Mouse (Mus musculus): Measurements from ENCODE around the gene Spp2. TPM values are rescaled to one million over a fixed set of nuclear protein-coding genes. Genes with fewer than 3 reads are reported as not detected.

Spp2 gene
- polyA plus RNA-seq, 1 experiment from 2014 or later = 0.53 TPM

- Histone ChIP-seq H3K4me3 (replicated peaks; ENCODE audit: low read length) (no peak overlapping the region), H3K36me3 (ENCODE audit: control insufficient read depth, insufficient read depth) (no peaks in the 10 kb centered on the region), H3K4me1 (replicated peaks; ENCODE audit: control insufficient read depth, insufficient read depth, low read length) (no peaks in the 10 kb centered on the region), H3K27me3 (replicated peaks; ENCODE audit: control insufficient read depth, insufficient read depth, low read length) (no peaks in the 10 kb centered on the region), H3K27ac (ENCODE audit: low read length) (no peak overlapping the region), H3K4me2 (ENCODE audit: low read length) (no peak overlapping the region), H3K9me3 (ENCODE audit: control insufficient read depth, low read length) (no peaks in the 10 kb centered on the region), H3K9ac (replicated peaks; ENCODE audit: low read depth, low read length) (no peak overlapping the region)
- 91% methylated on average over 4 of the region's 4 CpGs for WGBS
- ATAC-seq = no peak
These were observed 24.5 kb downstream of the Spp2 start for GRCm38 (mm10) chr1:88431262-88431661.

- H3K36me3 ChIP-seq (ENCODE audit: control insufficient read depth, insufficient read depth) = no peaks in the 10 kb centered on the region
- no peaks in the 10 kb centered on the region for H3K4me1 ChIP-seq (replicated peaks; ENCODE audit: control insufficient read depth, insufficient read depth, low read length)
- H3K27me3 ChIP-seq (replicated peaks; ENCODE audit: control insufficient read depth, insufficient read depth, low read length) = no peaks in the 10 kb centered on the region
- no peak overlapping the region for H3K27ac ChIP-seq (ENCODE audit: low read length)
- no peaks in the 10 kb centered on the region for H3K9me3 ChIP-seq (ENCODE audit: control insufficient read depth, low read length)
- ATAC-seq = no peak
- H3K4me3 ChIP-seq (replicated peaks; ENCODE audit: low read length) = no peak overlapping the region
- WGBS = 33% methylated on average over 3 of the region's 3 CpGs
- no peak overlapping the region for H3K9ac ChIP-seq (replicated peaks; ENCODE audit: low read depth, low read length)
- no peak overlapping the region for H3K4me2 ChIP-seq (ENCODE audit: low read length)
These were observed 25.8 kb downstream of the Spp2 start for GRCm38 (mm10) chr1:88432601-88433000.

- H3K36me3 ChIP-seq (ENCODE audit: control insufficient read depth, insufficient read depth) = no peaks in the 10 kb centered on the region
- ATAC-seq = no peak
- WGBS = 47% methylated on average over 6 of the region's 6 CpGs
- H3K4me2 ChIP-seq (ENCODE audit: low read length) = no peak overlapping the region
- H3K27me3 ChIP-seq (replicated peaks; ENCODE audit: control insufficient read depth, insufficient read depth, low read length) = no peaks in the 10 kb centered on the region
- no peak overlapping the region for H3K9ac ChIP-seq (replicated peaks; ENCODE audit: low read depth, low read length)
- H3K4me1 ChIP-seq (replicated peaks; ENCODE audit: control insufficient read depth, insufficient read depth, low read length) = no peaks in the 10 kb centered on the region
- H3K4me3 ChIP-seq (replicated peaks; ENCODE audit: low read length) = no peak overlapping the region
- no peaks in the 10 kb centered on the region for H3K9me3 ChIP-seq (ENCODE audit: control insufficient read depth, low read length)
- H3K27ac ChIP-seq (ENCODE audit: low read length) = no peak overlapping the region
These were observed 26.5 kb downstream of the Spp2 start for GRCm38 (mm10) chr1:88433096-88433883.

- Histone ChIP-seq H3K27ac (ENCODE audit: low read length) (no peak overlapping the region), H3K36me3 (ENCODE audit: control insufficient read depth, insufficient read depth) (no peaks in the 10 kb centered on the region), H3K9ac (replicated peaks; ENCODE audit: low read depth, low read length) (no peak overlapping the region), H3K4me1 (replicated peaks; ENCODE audit: control insufficient read depth, insufficient read depth, low read length) (no peaks in the 10 kb centered on the region), H3K27me3 (replicated peaks; ENCODE audit: control insufficient read depth, insufficient read depth, low read length) (no peaks in the 10 kb centered on the region), H3K4me2 (ENCODE audit: low read length) (no peak overlapping the region), H3K9me3 (ENCODE audit: control insufficient read depth, low read length) (no peaks in the 10 kb centered on the region), H3K4me3 (replicated peaks; ENCODE audit: low read length) (no peak overlapping the region)
- 69% methylated on average over 4 of the region's 4 CpGs for WGBS
- ATAC-seq = no peak
These were observed 27.3 kb downstream of the Spp2 start for GRCm38 (mm10) chr1:88434057-88434456.

- H3K4me3 ChIP-seq (replicated peaks; ENCODE audit: low read length) = no peak overlapping the region
- H3K4me2 ChIP-seq (ENCODE audit: low read length) = no peak overlapping the region
- ATAC-seq = no peak
- H3K9ac ChIP-seq (replicated peaks; ENCODE audit: low read depth, low read length) = no peak overlapping the region
- no peaks in the 10 kb centered on the region for H3K36me3 ChIP-seq (ENCODE audit: control insufficient read depth, insufficient read depth)
- WGBS = 78% methylated on average over 9 of the region's 9 CpGs
- no peaks in the 10 kb centered on the region for H3K9me3 ChIP-seq (ENCODE audit: control insufficient read depth, low read length)
- H3K4me1 ChIP-seq (replicated peaks; ENCODE audit: control insufficient read depth, insufficient read depth, low read length) = no peaks in the 10 kb centered on the region
- no peak overlapping the region for H3K27ac ChIP-seq (ENCODE audit: low read length)
- no peaks in the 10 kb centered on the region for H3K27me3 ChIP-seq (replicated peaks; ENCODE audit: control insufficient read depth, insufficient read depth, low read length)
These were observed 30.7 kb downstream of the Spp2 start for GRCm38 (mm10) chr1:88437206-88438126.

- Histone ChIP-seq H3K36me3 (ENCODE audit: control insufficient read depth, insufficient read depth) (no peaks in the 10 kb centered on the region), H3K4me1 (replicated peaks; ENCODE audit: control insufficient read depth, insufficient read depth, low read length) (peaks cover 2% of the 10 kb centered on the region; the same call in 1 of the 2 replicates), H3K9ac (replicated peaks; ENCODE audit: low read depth, low read length) (no peak overlapping the region), H3K27ac (ENCODE audit: low read length) (no peak overlapping the region), H3K9me3 (ENCODE audit: control insufficient read depth, low read length) (no peaks in the 10 kb centered on the region), H3K4me3 (replicated peaks; ENCODE audit: low read length) (no peak overlapping the region), H3K27me3 (replicated peaks; ENCODE audit: control insufficient read depth, insufficient read depth, low read length) (no peaks in the 10 kb centered on the region), H3K4me2 (ENCODE audit: low read length) (no peak overlapping the region)
- 69% methylated on average over 4 of the region's 4 CpGs for WGBS
- no peak for ATAC-seq
These were observed 36.6 kb downstream of the Spp2 start for GRCm38 (mm10) chr1:88443383-88443782.

GRCm38 (mm10) chr1:88445400-88445799 lies 38.6 kb downstream of the Spp2 start:
- WGBS = 74% methylated on average over 4 of the region's 4 CpGs
- ATAC-seq = no peak
- no peak overlapping the region for H3K4me2 ChIP-seq (ENCODE audit: low read length)
- no peaks in the 10 kb centered on the region for H3K27me3 ChIP-seq (replicated peaks; ENCODE audit: control insufficient read depth, insufficient read depth, low read length)
- H3K9ac ChIP-seq (replicated peaks; ENCODE audit: low read depth, low read length) = no peak overlapping the region
- H3K36me3 ChIP-seq (ENCODE audit: control insufficient read depth, insufficient read depth) = no peaks in the 10 kb centered on the region
- no peaks in the 10 kb centered on the region for H3K9me3 ChIP-seq (ENCODE audit: control insufficient read depth, low read length)
- no peak overlapping the region for H3K27ac ChIP-seq (ENCODE audit: low read length)
- peaks cover 2% of the 10 kb centered on the region; the same call in 1 of the 2 replicates for H3K4me1 ChIP-seq (replicated peaks; ENCODE audit: control insufficient read depth, insufficient read depth, low read length)
- no peak overlapping the region for H3K4me3 ChIP-seq (replicated peaks; ENCODE audit: low read length)

GRCm38 (mm10) chr1:88446270-88447030 lies 39.7 kb downstream of the Spp2 start:
- H3K27ac ChIP-seq (ENCODE audit: low read length) = no peak overlapping the region
- no peaks in the 10 kb centered on the region for H3K36me3 ChIP-seq (ENCODE audit: control insufficient read depth, insufficient read depth)
- H3K4me2 ChIP-seq (ENCODE audit: low read length) = peak overlapping the region; percentile 2
- H3K9ac ChIP-seq (replicated peaks; ENCODE audit: low read depth, low read length) = no peak overlapping the region
- no peaks in the 10 kb centered on the region for H3K27me3 ChIP-seq (replicated peaks; ENCODE audit: control insufficient read depth, insufficient read depth, low read length)
- H3K9me3 ChIP-seq (ENCODE audit: control insufficient read depth, low read length) = no peaks in the 10 kb centered on the region
- ATAC-seq = 0 out of 2 replicates have a peak, but pooled peaks have one; percentile 26
- H3K4me3 ChIP-seq (replicated peaks; ENCODE audit: low read length) = no peak overlapping the region
- H3K4me1 ChIP-seq (replicated peaks; ENCODE audit: control insufficient read depth, insufficient read depth, low read length) = peaks cover 2% of the 10 kb centered on the region; the same call in 1 of the 2 replicates
- WGBS = 11% methylated on average over 16 of the region's 16 CpGs

GRCm38 (mm10) chr1:88447483-88447882 lies 40.7 kb downstream of the Spp2 start:
- ATAC-seq = peak; percentile 47; the same call in 1 of the 2 replicates
- WGBS = 3% methylated on average over 6 of the region's 6 CpGs
- Histone ChIP-seq H3K36me3 (ENCODE audit: control insufficient read depth, insufficient read depth) (no peaks in the 10 kb centered on the region), H3K4me2 (ENCODE audit: low read length) (no peak overlapping the region), H3K27ac (ENCODE audit: low read length) (no peak overlapping the region), H3K4me3 (replicated peaks; ENCODE audit: low read length) (no peak overlapping the region), H3K9ac (replicated peaks; ENCODE audit: low read depth, low read length) (no peak overlapping the region), H3K27me3 (replicated peaks; ENCODE audit: control insufficient read depth, insufficient read depth, low read length) (no peaks in the 10 kb centered on the region), H3K9me3 (ENCODE audit: control insufficient read depth, low read length) (no peaks in the 10 kb centered on the region), H3K4me1 (replicated peaks; ENCODE audit: control insufficient read depth, insufficient read depth, low read length) (peaks cover 2% of the 10 kb centered on the region; the same call in 1 of the 2 replicates)

Data from forebrain, embryonic 16.5 days (tissue).